Mouse (Mus musculus) heart, adult 2 months (tissue): ENCODE measurements around the gene Fam107b.

Experiments
- CTCF ChIP-seq: fragments of 200-600 bp; IDR thresholded peaks from 2 replicates; pipeline ENCODE4 v1.8.1; 2022; ENCODE audit warnings: antibody characterized with exemption, mild to moderate bottlenecking, moderate library complexity
- POLR2A ChIP-seq: fragments of 200-500 bp; IDR thresholded peaks from 2 replicates; pipeline ENCODE4 v1.6.1; 2011; ENCODE audit warnings: mild to moderate bottlenecking, low read depth, low read length, control low read depth; ENCODE audit not compliant: insufficient read depth

DNA sequence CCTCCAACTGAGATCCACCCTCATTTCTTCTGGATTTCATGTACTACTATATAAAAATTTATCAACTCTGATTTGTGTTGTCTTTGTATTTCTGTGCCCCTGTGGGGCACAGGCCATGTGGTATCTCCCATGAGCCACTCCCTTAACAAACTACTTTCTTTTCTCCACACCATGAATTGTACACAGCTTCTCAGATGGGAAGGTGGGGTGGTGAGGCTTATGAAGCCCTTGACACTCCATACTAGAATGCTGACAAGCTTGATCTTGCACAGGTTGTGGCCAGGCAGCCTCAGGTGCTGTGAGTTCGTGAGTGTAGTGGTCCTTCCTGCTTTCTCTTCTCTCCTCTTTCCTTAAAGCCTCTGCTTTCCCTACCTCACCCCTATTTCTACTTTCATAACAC, 6.9 kb downstream of the Fam107b start:
- no peak for TF ChIP-seq POLR2A
- no peak for TF ChIP-seq CTCF
